Mouse (Mus musculus) megakaryocyte, embryonic 14.5 days (primary cell): ENCODE data around the gene March5. TPM values are rescaled to one million over a fixed set of nuclear protein-coding genes. Genes with fewer than 3 reads are reported as not detected.
A peak's percentile ranks its signal among the peaks of the same experiment; 100 is the strongest.
"Not testable (repeated sequence)": the region's sequence is repeated elsewhere in the genome, so short reads cannot be mapped to it uniquely, and the experiment has no call there.

ENCODE experiments used
- H3K27me3 ChIP-seq: replicated peaks from 2 replicates; pipeline ENCODE3; 2012; ENCODE audit warnings: inconsistent platforms
- H3K36me3 ChIP-seq: replicated peaks from 2 replicates; pipeline ENCODE3; 2012; ENCODE audit warnings: low read length, inconsistent platforms, mixed read lengths
- H3K4me1 ChIP-seq: 2 replicates; pipeline ENCODE4 v1.6.1; 2012; ENCODE audit warnings: inconsistent platforms
- H3K4me3 ChIP-seq: replicated peaks from 2 replicates; pipeline ENCODE3; 2012; ENCODE audit warnings: moderate library complexity, mild to moderate bottlenecking, inconsistent platforms
- H3K9me3 ChIP-seq: 2 replicates; pipeline ENCODE4 v1.6.1; 2012; ENCODE audit warnings: inconsistent platforms
- FLI1 ChIP-seq: IDR thresholded peaks from 2 replicates; pipeline ENCODE4 v1.6.1; 2012; ENCODE audit warnings: low read length, inconsistent platforms, mixed read lengths
- GATA1 ChIP-seq: IDR thresholded peaks from 3 replicates; pipeline ENCODE4 v1.6.1; 2012; ENCODE audit warnings: mixed read lengths, low read length, inconsistent platforms, borderline replicate concordance
- polyA plus RNA-seq: library from polyadenylated mRNA; stranded (reverse); fragments of >175 nt; gene quantifications from 2 replicates; pipeline ENCODE4 v1.2.3, GENCODE M21; 2012; ENCODE audit warnings: low replicate concordance; ENCODE audit not compliant: insufficient read depth

The March5 gene
- polyA plus RNA-seq, 1 experiment, result 28.9 TPM

- Histone ChIP-seq H3K4me1 (peaks cover 32% of the 10 kb centered on the region), H3K36me3 (no peaks in the 10 kb centered on the region), H3K27me3 (peaks cover 63% of the 10 kb centered on the region), H3K4me3 (peak overlapping the region; percentile 71), H3K9me3 (no peaks in the 10 kb centered on the region)
- no peak for TF ChIP-seq FLI1
- TF ChIP-seq GATA1, result no peak
Measured at GRCm38 (mm10) chr19:37176879-37177462, 30.4 kb upstream of the March5 start.

GRCm38 (mm10) chr19:37177819-37178708, 29.3 kb upstream of the March5 start:
- Histone ChIP-seq H3K4me3 (peak overlapping the region; percentile 88), H3K4me1 (peaks cover 32% of the 10 kb centered on the region), H3K9me3 (no peaks in the 10 kb centered on the region), H3K36me3 (no peaks in the 10 kb centered on the region), H3K27me3 (peaks cover 54% of the 10 kb centered on the region)
- no peak for TF ChIP-seq FLI1
- TF ChIP-seq GATA1, result no peak

GRCm38 (mm10) chr19:37188366-37188948, 18.9 kb upstream of the March5 start:
- peaks cover 21% of the 10 kb centered on the region for H3K27me3 ChIP-seq
- no peaks in the 10 kb centered on the region for H3K9me3 ChIP-seq
- H3K4me3 ChIP-seq, result no peak overlapping the region
- no peaks in the 10 kb centered on the region for H3K4me1 ChIP-seq
- H3K36me3 ChIP-seq, result no peaks in the 10 kb centered on the region
- TF ChIP-seq GATA1, result no peak
- TF ChIP-seq FLI1, result no peak

- no peak overlapping the region for H3K4me3 ChIP-seq
- peaks cover 11% of the 10 kb centered on the region for H3K27me3 ChIP-seq
- no peak for TF ChIP-seq FLI1
- no peak for TF ChIP-seq GATA1
- H3K36me3 ChIP-seq, result no peaks in the 10 kb centered on the region
- no peaks in the 10 kb centered on the region for H3K4me1 ChIP-seq
- H3K9me3 ChIP-seq, result no peaks in the 10 kb centered on the region
Measured at GRCm38 (mm10) chr19:37192475-37193058, 14.8 kb upstream of the March5 start.

GRCm38 (mm10) chr19:37198165-37198880, 9.0 kb upstream of the March5 start:
- Histone ChIP-seq H3K9me3 (no peaks in the 10 kb centered on the region), H3K27me3 (peaks cover 14% of the 10 kb centered on the region), H3K4me1 (no peaks in the 10 kb centered on the region), H3K36me3 (no peaks in the 10 kb centered on the region), H3K4me3 (no peak overlapping the region)
- TF ChIP-seq GATA1 (no peak), FLI1 (no peak)

GRCm38 (mm10) chr19:37199889-37200288, 7.5 kb upstream of the March5 start:
- H3K4me1 ChIP-seq, result no peaks in the 10 kb centered on the region
- TF ChIP-seq FLI1 (no peak), GATA1 (no peak)
- no peaks in the 10 kb centered on the region for H3K9me3 ChIP-seq
- H3K27me3 ChIP-seq, result peaks cover 13% of the 10 kb centered on the region
- H3K36me3 ChIP-seq, result no peaks in the 10 kb centered on the region
- no peak overlapping the region for H3K4me3 ChIP-seq

- Histone ChIP-seq H3K36me3 (no peaks in the 10 kb centered on the region), H3K27me3 (peaks cover 13% of the 10 kb centered on the region), H3K4me3 (no peak overlapping the region), H3K4me1 (peaks cover 13% of the 10 kb centered on the region), H3K9me3 (no peaks in the 10 kb centered on the region)
- TF ChIP-seq GATA1 (no peak), FLI1 (no peak)
Measured at GRCm38 (mm10) chr19:37203371-37203770, 4.0 kb upstream of the March5 start.

- H3K9me3 ChIP-seq, H3K4me3 ChIP-seq, H3K36me3 ChIP-seq: not testable (repeated sequence)
- Histone ChIP-seq H3K4me1 (peaks cover 28% of the 10 kb centered on the region), H3K27me3 (peaks cover 13% of the 10 kb centered on the region)
Measured at GRCm38 (mm10) chr19:37205155-37205554, 2.2 kb upstream of the March5 start.

- no peaks in the 10 kb centered on the region for H3K9me3 ChIP-seq
- TF ChIP-seq FLI1 (no peak), GATA1 (no peak)
- peaks cover 17% of the 10 kb centered on the region for H3K36me3 ChIP-seq
- peak overlapping the region; percentile 98 for H3K4me3 ChIP-seq
- H3K4me1 ChIP-seq, result peaks cover 36% of the 10 kb centered on the region
- peaks cover 13% of the 10 kb centered on the region for H3K27me3 ChIP-seq
Measured at GRCm38 (mm10) chr19:37206641-37207302, 571 bp upstream of the March5 start.
